Mouse (Mus musculus): Measurements from ENCODE around the gene Wwox. TPM values are rescaled to one million over a fixed set of nuclear protein-coding genes. Genes with fewer than 3 reads are reported as not detected.

Wwox gene
- polyA plus RNA-seq, 1 experiment from 2014 or later = 12.9 TPM

DNA sequence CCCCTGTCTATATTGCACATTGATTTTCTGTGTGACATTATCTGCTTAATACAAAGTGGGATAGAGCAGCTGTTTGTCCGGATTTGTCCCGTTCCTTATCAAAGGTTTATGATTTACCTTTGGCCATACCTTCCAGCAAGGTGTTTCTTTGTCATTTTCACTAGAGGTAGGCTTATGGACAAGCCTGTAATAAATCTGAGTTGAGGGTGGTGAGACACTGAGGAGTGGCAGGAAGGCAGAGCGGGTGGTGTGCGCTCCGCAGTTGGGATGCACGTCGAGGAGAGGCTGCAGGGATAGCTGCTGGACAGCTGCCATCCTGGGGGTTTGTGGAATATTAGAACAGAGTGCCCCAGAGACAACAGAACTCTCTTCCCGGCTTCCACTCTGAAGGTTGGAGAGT is 458.0 kb downstream of the Wwox start:
- DNase-seq = no peak
- no peak overlapping the region for H3K4me2 ChIP-seq (ENCODE audit: low read length)
- H3K9ac ChIP-seq (replicated peaks; ENCODE audit: low read length) = no peak overlapping the region
- ATAC-seq (ENCODE audit: low FRiP score, low TSS enrichment) = no peak
- H3K27ac ChIP-seq (replicated peaks; ENCODE audit: low read depth, low read length) = no peak overlapping the region
- 59% methylated on average over 8 of the region's 8 CpGs for WGBS
- no peaks in the 10 kb centered on the region for H3K36me3 ChIP-seq (ENCODE audit: control insufficient read depth, insufficient read depth, low read length)
- H3K27me3 ChIP-seq (ENCODE audit: control insufficient read depth, insufficient read depth, low read length) = no peaks in the 10 kb centered on the region; the same call in 1 of the 2 replicates
- H3K4me3 ChIP-seq (replicated peaks; ENCODE audit: low read depth, low read length) = no peak overlapping the region
- no peaks in the 10 kb centered on the region for H3K9me3 ChIP-seq (ENCODE audit: control insufficient read depth, low read length)
- peaks cover 6% of the 10 kb centered on the region; the same call in 1 of the 2 replicates for H3K4me1 ChIP-seq (ENCODE audit: control insufficient read depth, insufficient read depth, low read length)

DNA sequence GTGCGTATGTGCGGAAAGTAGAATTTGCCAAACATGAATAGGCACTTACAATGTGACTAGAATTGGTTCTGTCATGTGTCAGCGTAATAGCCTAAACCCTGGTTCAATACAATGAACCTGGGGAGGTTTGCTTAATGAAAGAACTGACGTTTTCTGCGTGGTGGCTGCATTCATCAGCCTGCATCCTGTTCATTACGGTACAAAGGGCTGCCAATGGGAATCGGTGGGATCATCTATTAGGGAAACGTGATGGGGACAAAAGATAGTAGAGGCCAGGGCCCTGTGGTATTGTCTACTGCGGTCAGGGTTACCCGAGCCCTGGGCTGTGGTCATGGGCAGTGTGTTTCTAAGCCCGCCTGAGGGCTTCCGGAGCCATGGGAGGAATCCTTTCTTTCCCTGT is 459.7 kb downstream of the Wwox start:
- H3K4me2 ChIP-seq (ENCODE audit: low read length) = no peak overlapping the region
- no peaks in the 10 kb centered on the region for H3K36me3 ChIP-seq (ENCODE audit: control insufficient read depth, insufficient read depth, low read length)
- DNase-seq (peak; percentile 47), ATAC-seq (ENCODE audit: low FRiP score, low TSS enrichment) (no peak)
- H3K9ac ChIP-seq (replicated peaks; ENCODE audit: low read length) = no peak overlapping the region
- 12% methylated on average over 12 of the region's 12 CpGs for WGBS
- H3K4me1 ChIP-seq (ENCODE audit: control insufficient read depth, insufficient read depth, low read length) = peaks cover 6% of the 10 kb centered on the region; the same call in 1 of the 2 replicates
- H3K4me3 ChIP-seq (replicated peaks; ENCODE audit: low read depth, low read length) = no peak overlapping the region
- H3K27ac ChIP-seq (replicated peaks; ENCODE audit: low read depth, low read length) = no peak overlapping the region
- no peaks in the 10 kb centered on the region; the same call in 1 of the 2 replicates for H3K27me3 ChIP-seq (ENCODE audit: control insufficient read depth, insufficient read depth, low read length)
- no peaks in the 10 kb centered on the region for H3K9me3 ChIP-seq (ENCODE audit: control insufficient read depth, low read length)

- no peak overlapping the region for H3K4me2 ChIP-seq (ENCODE audit: low read length)
- no peaks in the 10 kb centered on the region for H3K36me3 ChIP-seq (ENCODE audit: control insufficient read depth, insufficient read depth, low read length)
- H3K27ac ChIP-seq (replicated peaks; ENCODE audit: low read depth, low read length) = no peak overlapping the region
- H3K4me1 ChIP-seq (ENCODE audit: control insufficient read depth, insufficient read depth, low read length) = peaks cover 12% of the 10 kb centered on the region; the same call in 1 of the 2 replicates
- 85% methylated on average over 5 of the region's 5 CpGs for WGBS
- no peak overlapping the region for H3K4me3 ChIP-seq (replicated peaks; ENCODE audit: low read depth, low read length)
- DNase-seq = no peak
- no peaks in the 10 kb centered on the region; the same call in 1 of the 2 replicates for H3K27me3 ChIP-seq (ENCODE audit: control insufficient read depth, insufficient read depth, low read length)
- no peaks in the 10 kb centered on the region for H3K9me3 ChIP-seq (ENCODE audit: control insufficient read depth, low read length)
- no peak for ATAC-seq (ENCODE audit: low FRiP score, low TSS enrichment)
- no peak overlapping the region for H3K9ac ChIP-seq (replicated peaks; ENCODE audit: low read length)
Observed at GRCm38 (mm10) chr8:114902584-114902983, 463.1 kb downstream of the Wwox start.

- Histone ChIP-seq H3K4me1 (ENCODE audit: control insufficient read depth, insufficient read depth, low read length) (peaks cover 19% of the 10 kb centered on the region), H3K27ac (replicated peaks; ENCODE audit: low read depth, low read length) (no peak overlapping the region), H3K4me2 (ENCODE audit: low read length) (no peak overlapping the region), H3K9ac (replicated peaks; ENCODE audit: low read length) (no peak overlapping the region), H3K4me3 (replicated peaks; ENCODE audit: low read depth, low read length) (no peak overlapping the region), H3K27me3 (ENCODE audit: control insufficient read depth, insufficient read depth, low read length) (peaks cover under 1% of the 10 kb centered on the region; the same call in 1 of the 2 replicates), H3K9me3 (ENCODE audit: control insufficient read depth, low read length) (no peaks in the 10 kb centered on the region), H3K36me3 (ENCODE audit: control insufficient read depth, insufficient read depth, low read length) (no peaks in the 10 kb centered on the region)
- ATAC-seq (ENCODE audit: low FRiP score, low TSS enrichment) = no peak
- DNase-seq = peak; percentile 45
- 71% methylated on average over 8 of the region's 8 CpGs for WGBS
Observed at GRCm38 (mm10) chr8:114908086-114908485, 468.6 kb downstream of the Wwox start.

GRCm38 (mm10) chr8:114908589-114908988 is 469.1 kb downstream of the Wwox start:
- peaks cover 19% of the 10 kb centered on the region for H3K4me1 ChIP-seq (ENCODE audit: control insufficient read depth, insufficient read depth, low read length)
- peaks cover 5% of the 10 kb centered on the region; the same call in 1 of the 2 replicates for H3K27me3 ChIP-seq (ENCODE audit: control insufficient read depth, insufficient read depth, low read length)
- no peak overlapping the region for H3K4me3 ChIP-seq (replicated peaks; ENCODE audit: low read depth, low read length)
- no peaks in the 10 kb centered on the region for H3K36me3 ChIP-seq (ENCODE audit: control insufficient read depth, insufficient read depth, low read length)
- no peak overlapping the region for H3K4me2 ChIP-seq (ENCODE audit: low read length)
- ATAC-seq (ENCODE audit: low FRiP score, low TSS enrichment) = no peak
- H3K27ac ChIP-seq (replicated peaks; ENCODE audit: low read depth, low read length) = no peak overlapping the region
- H3K9me3 ChIP-seq (ENCODE audit: control insufficient read depth, low read length) = no peaks in the 10 kb centered on the region
- 83% methylated on average over 7 of the region's 7 CpGs for WGBS
- no peak for DNase-seq
- H3K9ac ChIP-seq (replicated peaks; ENCODE audit: low read length) = no peak overlapping the region

GRCm38 (mm10) chr8:114909146-114909545 is 469.7 kb downstream of the Wwox start:
- H3K9me3 ChIP-seq (ENCODE audit: control insufficient read depth, low read length) = no peaks in the 10 kb centered on the region
- ATAC-seq (ENCODE audit: low FRiP score, low TSS enrichment) = no peak
- H3K36me3 ChIP-seq (ENCODE audit: control insufficient read depth, insufficient read depth, low read length) = no peaks in the 10 kb centered on the region
- peaks cover 19% of the 10 kb centered on the region for H3K4me1 ChIP-seq (ENCODE audit: control insufficient read depth, insufficient read depth, low read length)
- H3K4me3 ChIP-seq (replicated peaks; ENCODE audit: low read depth, low read length) = no peak overlapping the region
- no peak overlapping the region for H3K9ac ChIP-seq (replicated peaks; ENCODE audit: low read length)
- 43% methylated on average over 9 of the region's 9 CpGs for WGBS
- H3K27me3 ChIP-seq (ENCODE audit: control insufficient read depth, insufficient read depth, low read length) = peaks cover 5% of the 10 kb centered on the region; the same call in 1 of the 2 replicates
- no peak overlapping the region for H3K27ac ChIP-seq (replicated peaks; ENCODE audit: low read depth, low read length)
- H3K4me2 ChIP-seq (ENCODE audit: low read length) = no peak overlapping the region
- no peak for DNase-seq

- peaks cover 5% of the 10 kb centered on the region; the same call in 1 of the 2 replicates for H3K27me3 ChIP-seq (ENCODE audit: control insufficient read depth, insufficient read depth, low read length)
- peak overlapping the region; percentile 43 for H3K4me2 ChIP-seq (ENCODE audit: low read length)
- 0 out of 2 replicates have a peak overlapping the region, but pooled peaks have one; percentile 43 for H3K27ac ChIP-seq (replicated peaks; ENCODE audit: low read depth, low read length)
- no peaks in the 10 kb centered on the region for H3K36me3 ChIP-seq (ENCODE audit: control insufficient read depth, insufficient read depth, low read length)
- H3K4me1 ChIP-seq (ENCODE audit: control insufficient read depth, insufficient read depth, low read length) = peaks cover 19% of the 10 kb centered on the region
- DNase-seq (peak; percentile 63), ATAC-seq (ENCODE audit: low FRiP score, low TSS enrichment) (no peak)
- no peak overlapping the region for H3K9ac ChIP-seq (replicated peaks; ENCODE audit: low read length)
- H3K9me3 ChIP-seq (ENCODE audit: control insufficient read depth, low read length) = no peaks in the 10 kb centered on the region
- no peak overlapping the region for H3K4me3 ChIP-seq (replicated peaks; ENCODE audit: low read depth, low read length)
- 17% methylated on average over 17 of the region's 17 CpGs for WGBS
Observed at GRCm38 (mm10) chr8:114911031-114911580, 471.7 kb downstream of the Wwox start.

- no peaks in the 10 kb centered on the region for H3K27me3 ChIP-seq (ENCODE audit: control insufficient read depth, insufficient read depth, low read length)
- no peak for DNase-seq
- H3K9ac ChIP-seq (replicated peaks; ENCODE audit: low read length) = no peak overlapping the region
- H3K9me3 ChIP-seq (ENCODE audit: control insufficient read depth, low read length) = no peaks in the 10 kb centered on the region
- H3K4me2 ChIP-seq (ENCODE audit: low read length) = no peak overlapping the region
- no peak overlapping the region for H3K27ac ChIP-seq (replicated peaks; ENCODE audit: low read depth, low read length)
- H3K4me1 ChIP-seq (ENCODE audit: control insufficient read depth, insufficient read depth, low read length) = no peaks in the 10 kb centered on the region
- no peak for ATAC-seq (ENCODE audit: low FRiP score, low TSS enrichment)
- 80% methylated on average over 7 of the region's 7 CpGs for WGBS
- no peak overlapping the region for H3K4me3 ChIP-seq (replicated peaks; ENCODE audit: low read depth, low read length)
- no peaks in the 10 kb centered on the region for H3K36me3 ChIP-seq (ENCODE audit: control insufficient read depth, insufficient read depth, low read length)
Observed at GRCm38 (mm10) chr8:114923629-114924028, 484.2 kb downstream of the Wwox start.

GRCm38 (mm10) chr8:114927412-114927811 is 488.0 kb downstream of the Wwox start:
- Histone ChIP-seq H3K36me3 (ENCODE audit: control insufficient read depth, insufficient read depth, low read length) (no peaks in the 10 kb centered on the region), H3K27me3 (ENCODE audit: control insufficient read depth, insufficient read depth, low read length) (0 out of 2 replicates have a peak, but pooled peaks cover 6% of the 10 kb centered on the region), H3K4me2 (ENCODE audit: low read length) (no peak overlapping the region), H3K27ac (replicated peaks; ENCODE audit: low read depth, low read length) (no peak overlapping the region), H3K9ac (replicated peaks; ENCODE audit: low read length) (no peak overlapping the region), H3K9me3 (ENCODE audit: control insufficient read depth, low read length) (no peaks in the 10 kb centered on the region), H3K4me1 (ENCODE audit: control insufficient read depth, insufficient read depth, low read length) (peaks cover 6% of the 10 kb centered on the region; the same call in 1 of the 2 replicates), H3K4me3 (replicated peaks; ENCODE audit: low read depth, low read length) (no peak overlapping the region)
- no peak for DNase-seq
- 82% methylated on average over 8 of the region's 8 CpGs for WGBS
- ATAC-seq (ENCODE audit: low FRiP score, low TSS enrichment) = no peak
